Comparison of ENCODE assay signal across 7 mouse cellular contexts in the genomic region with DNA sequence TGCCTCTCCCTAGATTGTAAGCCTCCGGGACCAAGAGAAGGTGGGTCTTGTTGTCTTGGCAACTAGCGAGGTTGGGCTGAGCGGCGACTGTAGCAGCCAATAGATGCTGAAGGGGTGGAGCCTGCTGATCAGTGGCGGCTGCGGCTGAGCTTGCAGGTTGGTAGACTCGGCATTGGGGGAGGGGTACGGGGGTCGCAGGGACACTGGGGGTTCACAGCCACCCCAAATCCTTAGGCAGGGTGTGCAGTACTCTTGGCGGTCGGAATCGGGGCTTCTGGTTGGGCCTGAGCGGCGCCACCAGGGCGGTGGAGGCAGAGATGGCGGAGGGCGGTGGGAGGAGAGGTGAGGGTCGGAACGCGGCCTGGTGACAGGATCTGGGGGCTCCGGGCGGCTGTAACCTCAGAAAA. TPM values are rescaled to one million over a fixed set of nuclear protein-coding genes. Genes with fewer than 3 reads are reported as not detected.
DNase-seq lines count a peak whose midpoint lies in the region; ATAC-seq lines count a peak whose summit lies in the region.

No protein-coding gene starts in this region.

- H3K4me2 ChIP-seq in intestine, embryonic 16.5 days (ENCODE audit: low read depth, low read length), result peak overlapping the region; percentile 95
- H3K4me2 ChIP-seq in midbrain, embryonic 11.5 days, result peak overlapping the region; percentile 55

- H3K4me3 ChIP-seq in intestine, embryonic 16.5 days (ENCODE audit: low read length), result peak overlapping the region; percentile 83
- H3K4me3 ChIP-seq in midbrain, embryonic 11.5 days (ENCODE audit: low read depth, low read length), result peak overlapping the region; percentile 76

- peak; percentile 92 for DNase-seq in adrenal gland, adult 8-10 months
- DNase-seq in embryo, embryonic 9.5 days (ENCODE audit: extremely low spot score), result peak; percentile 93
- peak; percentile 76 to 91 for DNase-seq in gastrocnemius, postnatal 4 days (ENCODE audit: low spot score in 2 of 2)
- peak; percentile 88 to 92 for DNase-seq in left cerebral cortex, postnatal 36 days (ENCODE audit: low spot score in 2 of 2)
- peak; percentile 99 for DNase-seq in midbrain, embryonic 11.5 days (ENCODE audit: low spot score, missing footprints)
- peak; percentile 91 for DNase-seq in skeletal muscle tissue, adult 2 months (ENCODE audit: low read depth, low spot score)

- no peaks in the 10 kb centered on the region for H3K27me3 ChIP-seq in intestine, embryonic 16.5 days (replicated peaks; ENCODE audit: control insufficient read depth, insufficient read depth, low read length)
- H3K27me3 ChIP-seq in midbrain, embryonic 11.5 days (ENCODE audit: control insufficient read depth, insufficient read depth, low read length), result no peaks in the 10 kb centered on the region

- intact Hi-C loops in left cerebral cortex, postnatal 36 days (cut with DNase I), result no loop called here

- H3K9me3 ChIP-seq in intestine, embryonic 16.5 days (ENCODE audit: control insufficient read depth, low read length), result no peaks in the 10 kb centered on the region
- no peaks in the 10 kb centered on the region for H3K9me3 ChIP-seq in midbrain, embryonic 11.5 days (ENCODE audit: control insufficient read depth, low read length)

- WGBS in intestine, embryonic 16.5 days, result under 1% methylated on average over 22 of the region's 22 CpGs
- under 1% methylated on average over 22 of the region's 22 CpGs for WGBS in midbrain, embryonic 11.5 days

- 0 out of 2 replicates have a peak, but pooled peaks cover 3% of the 10 kb centered on the region for H3K36me3 ChIP-seq in intestine, embryonic 16.5 days (ENCODE audit: control insufficient read depth, insufficient read depth, low read length)
- H3K36me3 ChIP-seq in midbrain, embryonic 11.5 days (ENCODE audit: control insufficient read depth, insufficient read depth, low read length), result no peaks in the 10 kb centered on the region; the same call in 1 of the 2 replicates

- peaks cover 14% of the 10 kb centered on the region for H3K4me1 ChIP-seq in intestine, embryonic 16.5 days (ENCODE audit: control insufficient read depth, insufficient read depth, low read length)
- H3K4me1 ChIP-seq in midbrain, embryonic 11.5 days (ENCODE audit: control insufficient read depth, insufficient read depth, low read length), result peaks cover 13% of the 10 kb centered on the region

- ATAC-seq in intestine, embryonic 16.5 days, result peak; percentile 97
- ATAC-seq in midbrain, embryonic 11.5 days (ENCODE audit: low FRiP score), result peak; percentile 99

- peak overlapping the region; percentile 73 for H3K27ac ChIP-seq in intestine, embryonic 16.5 days (ENCODE audit: low read length)
- peak overlapping the region; percentile 10; the same call in 1 of the 2 replicates for H3K27ac ChIP-seq in midbrain, embryonic 11.5 days (ENCODE audit: low read depth, low read length)

- H3K9ac ChIP-seq in intestine, embryonic 16.5 days (ENCODE audit: low read depth, low read length), result peak overlapping the region; percentile 88
- peak overlapping the region; percentile 91 for H3K9ac ChIP-seq in midbrain, embryonic 11.5 days (ENCODE audit: low read length)

RNA-seq across cellular contexts. Expression of a gene that starts 10.0 kb away (rescaled TPM):
- 10 to 100 TPM; 37.4 to 55.6 (median 50.2) TPM for total RNA-seq in adrenal gland, adult 8-10 months (2022)
- total RNA-seq in gastrocnemius, postnatal 4 days (2021), result 10 to 100 TPM; 43.6 to 63.7 TPM
- 165 and 182 TPM in 2 replicates for polyA plus RNA-seq in intestine, embryonic 16.5 days (2015; fragmentation: Nextera tagmentation; extraction: Ambion mirVana)
- total RNA-seq in left cerebral cortex, postnatal 36 days (2021), result 10 to 100 TPM; 61.4 to 63.7 TPM
- 58.8 and 60.9 TPM in 2 replicates for polyA plus RNA-seq in midbrain, embryonic 11.5 days (2014; fragmentation: Nextera tagmentation; extraction: Ambion mirVana)

RNA-seq across cellular contexts. Expression of a gene that starts 11.8 kb away (rescaled TPM):
- under 1 TPM in 3 of 4 experiments, not detected in 1; 0.12 to 0.17 (median 0.15) TPM for total RNA-seq in adrenal gland, adult 8-10 months (2022)
- total RNA-seq in gastrocnemius, postnatal 4 days (2021), result 10 to 100 TPM; 17.4 to 32.9 TPM
- polyA plus RNA-seq in intestine, embryonic 16.5 days (2015; fragmentation: Nextera tagmentation; extraction: Ambion mirVana), result 0.05 and 0.09 TPM in 2 replicates
- total RNA-seq in left cerebral cortex, postnatal 36 days (2021), result 10 to 100 TPM; 12.8 to 16.3 TPM
- 0.04 TPM in 1 of 2 replicates, not detected in the other for polyA plus RNA-seq in midbrain, embryonic 11.5 days (2014; fragmentation: Nextera tagmentation; extraction: Ambion mirVana)

RNA-seq across cellular contexts. Expression of a gene that starts 32.7 kb away (rescaled TPM):
- not detected for total RNA-seq in adrenal gland, adult 8-10 months (2022)
- not detected for total RNA-seq in gastrocnemius, postnatal 4 days (2021)
- polyA plus RNA-seq in intestine, embryonic 16.5 days (2015; fragmentation: Nextera tagmentation; extraction: Ambion mirVana), result not detected in 2 replicates
- 1 to 10 TPM; 1.6 to 3.6 TPM for total RNA-seq in left cerebral cortex, postnatal 36 days (2021)
- not detected in 2 replicates for polyA plus RNA-seq in midbrain, embryonic 11.5 days (2014; fragmentation: Nextera tagmentation; extraction: Ambion mirVana)

RNA-seq across cellular contexts. Expression of a gene that starts 34.6 kb away (rescaled TPM):
- total RNA-seq in adrenal gland, adult 8-10 months (2022), result 1 to 10 TPM in 1 of 4 experiments, under 1 TPM in 3; 0.40 to 1.0 (median 0.75) TPM
- 100 to 1,000 TPM; 330 to 336 TPM for total RNA-seq in gastrocnemius, postnatal 4 days (2021)
- 0.04 TPM in 1 of 2 replicates, not detected in the other for polyA plus RNA-seq in intestine, embryonic 16.5 days (2015; fragmentation: Nextera tagmentation; extraction: Ambion mirVana)
- 1 to 10 TPM in 1 of 2 experiments, under 1 TPM in 1; 0.81 to 2.3 TPM for total RNA-seq in left cerebral cortex, postnatal 36 days (2021)
- 0.06 and 0.23 TPM in 2 replicates for polyA plus RNA-seq in midbrain, embryonic 11.5 days (2014; fragmentation: Nextera tagmentation; extraction: Ambion mirVana)

Comparison
In these comparisons a context has a peak if more than half of its experiments do, and no peak if none do; other contexts are left out.
1. Peak in every context shown above with its lines: DNase-seq, ATAC-seq, H3K4me3 ChIP-seq and H3K27ac ChIP-seq.
2. RNA of a gene that starts 11.8 kb away (total RNA-seq): 17.4 to 32.9 TPM in gastrocnemius, postnatal 4 days and 12.8 to 16.3 TPM in left cerebral cortex, postnatal 36 days; 0.12 to 0.17 TPM in adrenal gland, adult 8-10 months; every median in the first group is over 10 times any median in the second.